Mouse (Mus musculus): ENCODE results near the gene Ipcef1.

Ipcef1 gene

GRCm38 (mm10) chr10:7049901-7050300 lies 2.4 kb downstream of the Ipcef1 start:
- no peak for TF ChIP-seq CTCF (conservative IDR thresholded peaks at IDR 0.05; ENCODE audit: low read length)
- TF ChIP-seq NANOG (IDR thresholded peaks at IDR 0.05; ENCODE audit: borderline replicate concordance, low read length) = no peak
- TF ChIP-seq POU5F1 (IDR thresholded peaks at IDR 0.05; ENCODE audit: borderline replicate concordance, low read length) = no peak
- peaks cover 10% of the 10 kb centered on the region; the same call in 1 of the 2 replicates for H3K4me1 ChIP-seq (replicated peaks; ENCODE audit: low read depth, low read length)
- no peaks in the 10 kb centered on the region for H3K27me3 ChIP-seq (ENCODE audit: insufficient read depth, low read length)
- peaks cover 4% of the 10 kb centered on the region; the same call in 1 of the 2 replicates for H3K9me3 ChIP-seq (ENCODE audit: low read length)
- H3K36me3 ChIP-seq (ENCODE audit: insufficient read depth, low read length) = no peaks in the 10 kb centered on the region
- no peak overlapping the region for H3K4me3 ChIP-seq (replicated peaks; ENCODE audit: low read length)

- H3K36me3 ChIP-seq (ENCODE audit: insufficient read depth, low read length) = no peaks in the 10 kb centered on the region
- no peaks in the 10 kb centered on the region for H3K27me3 ChIP-seq (ENCODE audit: insufficient read depth, low read length)
- peaks cover 10% of the 10 kb centered on the region; the same call in 1 of the 2 replicates for H3K4me1 ChIP-seq (replicated peaks; ENCODE audit: low read depth, low read length)
- no peak for TF ChIP-seq CTCF (conservative IDR thresholded peaks at IDR 0.05; ENCODE audit: low read length)
- TF ChIP-seq POU5F1 (IDR thresholded peaks at IDR 0.05; ENCODE audit: borderline replicate concordance, low read length) = no peak
- TF ChIP-seq NANOG (IDR thresholded peaks at IDR 0.05; ENCODE audit: borderline replicate concordance, low read length) = no peak
- H3K9me3 ChIP-seq (ENCODE audit: low read length) = no peaks in the 10 kb centered on the region
- no peak overlapping the region for H3K4me3 ChIP-seq (replicated peaks; ENCODE audit: low read length)
Measured at GRCm38 (mm10) chr10:7047919-7048291, 4.4 kb downstream of the Ipcef1 start.

- no peak overlapping the region for H3K4me3 ChIP-seq (replicated peaks; ENCODE audit: low read length)
- H3K27me3 ChIP-seq (ENCODE audit: insufficient read depth, low read length) = no peaks in the 10 kb centered on the region
- H3K36me3 ChIP-seq (ENCODE audit: insufficient read depth, low read length) = no peaks in the 10 kb centered on the region
- H3K9me3 ChIP-seq (ENCODE audit: low read length) = no peaks in the 10 kb centered on the region
- TF ChIP-seq CTCF (conservative IDR thresholded peaks at IDR 0.05; ENCODE audit: low read length) (no peak), POU5F1 (IDR thresholded peaks at IDR 0.05; ENCODE audit: borderline replicate concordance, low read length) (no peak), NANOG (IDR thresholded peaks at IDR 0.05; ENCODE audit: borderline replicate concordance, low read length) (no peak)
- peaks cover 5% of the 10 kb centered on the region; the same call in 1 of the 2 replicates for H3K4me1 ChIP-seq (replicated peaks; ENCODE audit: low read depth, low read length)
Measured at GRCm38 (mm10) chr10:7047288-7047918, 4.9 kb downstream of the Ipcef1 start.

DNA sequence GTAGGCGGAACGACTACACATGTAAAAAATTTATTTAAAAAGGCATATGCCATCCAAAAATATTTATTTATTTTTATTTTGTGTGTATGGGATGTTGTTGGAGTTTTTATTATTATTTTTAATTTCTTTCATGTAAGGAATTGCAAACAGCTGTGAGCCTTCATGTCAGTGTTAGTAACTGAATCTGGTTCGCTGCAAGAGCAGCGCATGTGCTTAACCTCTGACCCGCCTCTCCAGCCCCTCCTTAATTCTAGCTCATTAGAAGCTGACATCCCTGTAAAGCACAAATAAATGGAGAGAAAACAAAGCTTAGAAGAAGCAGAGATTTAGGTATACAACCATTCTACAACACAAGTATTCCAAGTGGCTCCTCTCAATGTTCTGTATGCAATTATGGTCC lies 8.4 kb downstream of the Ipcef1 start:
- TF ChIP-seq NANOG (IDR thresholded peaks at IDR 0.05; ENCODE audit: borderline replicate concordance, low read length) (no peak), POU5F1 (IDR thresholded peaks at IDR 0.05; ENCODE audit: borderline replicate concordance, low read length) (no peak), CTCF (conservative IDR thresholded peaks at IDR 0.05; ENCODE audit: low read length) (no peak)
- Histone ChIP-seq H3K4me1 (replicated peaks; ENCODE audit: low read depth, low read length) (no peaks in the 10 kb centered on the region), H3K9me3 (ENCODE audit: low read length) (no peaks in the 10 kb centered on the region), H3K27me3 (ENCODE audit: insufficient read depth, low read length) (no peaks in the 10 kb centered on the region), H3K36me3 (ENCODE audit: insufficient read depth, low read length) (no peaks in the 10 kb centered on the region), H3K4me3 (replicated peaks; ENCODE audit: low read length) (no peak overlapping the region)

- no peak for TF ChIP-seq CTCF (conservative IDR thresholded peaks at IDR 0.05; ENCODE audit: low read length)
- TF ChIP-seq POU5F1 (IDR thresholded peaks at IDR 0.05; ENCODE audit: borderline replicate concordance, low read length) = no peak
- TF ChIP-seq NANOG (IDR thresholded peaks at IDR 0.05; ENCODE audit: borderline replicate concordance, low read length) = no peak
- no peak overlapping the region for H3K4me3 ChIP-seq (replicated peaks; ENCODE audit: low read length)
- no peaks in the 10 kb centered on the region for H3K4me1 ChIP-seq (replicated peaks; ENCODE audit: low read depth, low read length)
- no peaks in the 10 kb centered on the region for H3K36me3 ChIP-seq (ENCODE audit: insufficient read depth, low read length)
- no peaks in the 10 kb centered on the region for H3K9me3 ChIP-seq (ENCODE audit: low read length)
- no peaks in the 10 kb centered on the region for H3K27me3 ChIP-seq (ENCODE audit: insufficient read depth, low read length)
Measured at GRCm38 (mm10) chr10:7041032-7041431, 11.2 kb downstream of the Ipcef1 start.

GRCm38 (mm10) chr10:7037194-7037593 lies 15.1 kb downstream of the Ipcef1 start:
- TF ChIP-seq NANOG (IDR thresholded peaks at IDR 0.05; ENCODE audit: borderline replicate concordance, low read length) (no peak), CTCF (conservative IDR thresholded peaks at IDR 0.05; ENCODE audit: low read length) (no peak), POU5F1 (IDR thresholded peaks at IDR 0.05; ENCODE audit: borderline replicate concordance, low read length) (no peak)
- no peak overlapping the region for H3K4me3 ChIP-seq (replicated peaks; ENCODE audit: low read length)
- H3K27me3 ChIP-seq (ENCODE audit: insufficient read depth, low read length) = no peaks in the 10 kb centered on the region
- H3K4me1 ChIP-seq (replicated peaks; ENCODE audit: low read depth, low read length) = no peaks in the 10 kb centered on the region
- H3K9me3 ChIP-seq (ENCODE audit: low read length) = no peaks in the 10 kb centered on the region
- no peaks in the 10 kb centered on the region for H3K36me3 ChIP-seq (ENCODE audit: insufficient read depth, low read length)

DNA sequence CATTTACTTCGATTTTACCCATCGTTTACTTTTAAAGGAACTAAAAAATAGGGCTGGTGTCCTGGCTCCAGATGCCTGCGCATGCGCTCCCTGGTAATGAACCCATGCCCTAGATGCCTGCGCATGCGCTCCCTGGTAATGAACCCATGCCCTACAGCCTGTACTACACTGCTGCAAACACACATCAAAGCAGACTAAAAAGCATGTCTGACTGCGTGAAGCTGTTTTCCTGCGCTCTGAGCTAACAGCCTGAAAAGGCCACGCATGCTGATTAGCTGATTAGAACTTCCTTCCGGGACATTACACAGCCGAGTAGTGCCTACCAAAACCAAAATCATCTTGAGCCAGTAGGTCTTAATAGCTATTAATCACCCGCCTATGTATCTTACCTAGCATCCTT lies 16.7 kb downstream of the Ipcef1 start:
- Histone ChIP-seq H3K36me3 (ENCODE audit: insufficient read depth, low read length) (no peaks in the 10 kb centered on the region), H3K4me3 (replicated peaks; ENCODE audit: low read length) (no peak overlapping the region), H3K4me1 (replicated peaks; ENCODE audit: low read depth, low read length) (no peaks in the 10 kb centered on the region), H3K9me3 (ENCODE audit: low read length) (no peaks in the 10 kb centered on the region), H3K27me3 (ENCODE audit: insufficient read depth, low read length) (no peaks in the 10 kb centered on the region)
- TF ChIP-seq POU5F1 (IDR thresholded peaks at IDR 0.05; ENCODE audit: borderline replicate concordance, low read length) (no peak), CTCF (conservative IDR thresholded peaks at IDR 0.05; ENCODE audit: low read length) (no peak), NANOG (IDR thresholded peaks at IDR 0.05; ENCODE audit: borderline replicate concordance, low read length) (no peak)

- TF ChIP-seq POU5F1 (IDR thresholded peaks at IDR 0.05; ENCODE audit: borderline replicate concordance, low read length) (no peak), CTCF (conservative IDR thresholded peaks at IDR 0.05; ENCODE audit: low read length) (no peak)
- Histone ChIP-seq H3K4me3 (replicated peaks; ENCODE audit: low read length) (no peak overlapping the region), H3K27me3 (ENCODE audit: insufficient read depth, low read length) (no peaks in the 10 kb centered on the region), H3K4me1 (replicated peaks; ENCODE audit: low read depth, low read length) (no peaks in the 10 kb centered on the region), H3K36me3 (ENCODE audit: insufficient read depth, low read length) (no peaks in the 10 kb centered on the region), H3K9me3 (ENCODE audit: low read length) (no peaks in the 10 kb centered on the region)
Measured at GRCm38 (mm10) chr10:7033459-7033858, 18.8 kb downstream of the Ipcef1 start.

GRCm38 (mm10) chr10:7025028-7025427 lies 27.2 kb downstream of the Ipcef1 start:
- Histone ChIP-seq H3K4me3 (replicated peaks; ENCODE audit: low read length) (no peak overlapping the region), H3K9me3 (ENCODE audit: low read length) (peaks cover 4% of the 10 kb centered on the region), H3K4me1 (replicated peaks; ENCODE audit: low read depth, low read length) (no peaks in the 10 kb centered on the region), H3K36me3 (ENCODE audit: insufficient read depth, low read length) (no peaks in the 10 kb centered on the region), H3K27me3 (ENCODE audit: insufficient read depth, low read length) (no peaks in the 10 kb centered on the region)
- TF ChIP-seq CTCF (conservative IDR thresholded peaks at IDR 0.05; ENCODE audit: low read length) (no peak), NANOG (IDR thresholded peaks at IDR 0.05; ENCODE audit: borderline replicate concordance, low read length) (no peak), POU5F1 (IDR thresholded peaks at IDR 0.05; ENCODE audit: borderline replicate concordance, low read length) (no peak)

Measured in E14TG2a.4 (cell line).